Mouse (Mus musculus) heart, adult 2 months (tissue): ENCODE data around the gene Gm42791.

Source experiments
- CTCF ChIP-seq: fragments of 200-600 bp; IDR thresholded peaks from 2 replicates; pipeline ENCODE4 v1.8.1; 2022; ENCODE audit warnings: antibody characterized with exemption, mild to moderate bottlenecking, moderate library complexity
- EP300 ChIP-seq: fragments of 200-500 bp; IDR thresholded peaks from 2 replicates; pipeline ENCODE4 v1.6.1; 2011; ENCODE audit warnings: low read depth, low read length, control low read depth; ENCODE audit not compliant: insufficient read depth

DNA sequence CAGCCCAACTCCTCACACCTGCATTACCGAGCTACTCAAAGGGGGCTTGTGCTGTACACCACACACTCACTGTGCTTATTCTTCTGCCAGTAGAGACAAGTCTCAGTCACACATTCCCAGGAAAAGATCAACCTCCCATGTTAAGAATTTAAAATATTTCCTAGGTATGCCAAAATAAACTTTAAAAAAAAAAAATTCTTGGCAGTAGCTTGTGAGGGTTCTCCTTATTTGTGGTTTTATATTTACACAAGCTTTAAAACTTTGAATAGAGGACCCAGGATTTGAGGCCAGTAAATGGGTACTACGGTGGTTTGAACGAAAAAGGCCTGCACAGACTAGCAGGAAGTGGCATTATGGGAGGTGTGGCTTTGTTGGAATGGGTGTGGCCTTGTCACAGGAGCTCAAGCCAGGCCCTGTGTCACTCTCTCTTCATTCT is 58.4 kb downstream of the Gm42791 start:
- TF ChIP-seq CTCF (no peak), EP300 (no peak)
